Mouse (Mus musculus): ENCODE results near the gene Aadac. TPM values are rescaled to one million over a fixed set of nuclear protein-coding genes. Genes with fewer than 3 reads are reported as not detected.

Gene Aadac
- polyA plus RNA-seq, 1 experiment from 2014 or later: not detected

DNA sequence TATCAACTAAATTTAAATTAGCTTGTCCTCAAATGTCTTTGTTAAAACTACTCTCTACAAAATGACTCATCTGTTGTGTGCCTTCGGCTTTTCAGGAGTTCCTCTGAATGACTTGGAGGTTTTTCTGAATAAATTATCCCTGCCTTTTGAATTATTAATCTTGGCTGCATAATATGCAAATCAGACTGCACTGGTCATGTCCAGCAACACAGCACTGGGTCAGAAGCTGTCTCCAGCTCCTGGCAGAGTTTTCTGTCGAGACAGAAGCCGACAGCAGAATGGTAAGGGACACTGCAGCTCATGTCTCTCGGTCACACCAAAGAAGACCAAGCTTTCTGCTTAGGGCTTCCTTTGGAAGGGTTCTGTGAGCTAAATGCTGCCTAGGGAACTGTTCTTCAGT, 56.1 kb downstream of the Aadac start, which contains the start of gene Sucnr1:
Sucnr1 (plus strand) TSS at position 222 of the 400 bp plus-strand sequence.
- Histone ChIP-seq H3K4me3 (no peak within 1 kb of the TSS), H3K36me3 (no peaks in the 10 kb centered on the region), H3K4me2 (replicated peaks) (0 out of 2 replicates have a peak within 1 kb of the TSS, but pooled peaks have one; percentile 19), H3K27ac (0 out of 2 replicates have a peak within 1 kb of the TSS, but pooled peaks have one; percentile 48), H3K9ac (no peak within 1 kb of the TSS), H3K27me3 (no peaks in the 10 kb centered on the region), H3K4me1 (peaks cover 10% of the 10 kb centered on the region; the same call in 1 of the 2 replicates), H3K9me3 (replicated peaks) (no peaks in the 10 kb centered on the region)
- ATAC-seq (ENCODE audit: low FRiP score): peak; percentile 84
- WGBS: 39% methylated on average over 4 of the region's 4 CpGs

DNA sequence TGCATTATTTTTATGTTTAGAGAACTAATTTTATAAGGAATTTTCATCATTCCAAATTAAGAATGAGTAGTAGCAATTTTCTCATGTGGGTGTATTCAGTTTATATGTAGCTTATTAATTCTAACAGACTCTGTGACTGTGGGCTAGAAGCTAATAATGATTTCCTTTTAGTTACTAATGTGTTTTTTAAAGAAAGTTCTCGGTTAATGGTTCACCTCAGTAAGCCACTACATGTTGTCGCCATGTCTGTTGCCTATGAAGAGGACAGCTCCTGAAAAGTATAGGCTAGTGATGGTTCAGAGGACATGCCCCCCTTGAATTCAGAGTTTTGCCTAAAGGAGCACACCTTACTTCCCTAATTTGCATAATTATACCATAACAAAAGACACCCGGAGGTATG, 57.2 kb downstream of the Aadac start:
- H3K4me2 ChIP-seq (replicated peaks): no peak overlapping the region
- no peaks in the 10 kb centered on the region for H3K9me3 ChIP-seq (replicated peaks)
- no peak overlapping the region for H3K4me3 ChIP-seq
- H3K36me3 ChIP-seq: no peaks in the 10 kb centered on the region
- no peak for ATAC-seq (ENCODE audit: low FRiP score)
- H3K9ac ChIP-seq: no peak overlapping the region
- H3K27ac ChIP-seq: no peak overlapping the region
- H3K27me3 ChIP-seq: no peaks in the 10 kb centered on the region
- H3K4me1 ChIP-seq: peaks cover 10% of the 10 kb centered on the region; the same call in 1 of the 2 replicates
- WGBS: 77% methylated on average over 3 of the region's 3 CpGs

DNA sequence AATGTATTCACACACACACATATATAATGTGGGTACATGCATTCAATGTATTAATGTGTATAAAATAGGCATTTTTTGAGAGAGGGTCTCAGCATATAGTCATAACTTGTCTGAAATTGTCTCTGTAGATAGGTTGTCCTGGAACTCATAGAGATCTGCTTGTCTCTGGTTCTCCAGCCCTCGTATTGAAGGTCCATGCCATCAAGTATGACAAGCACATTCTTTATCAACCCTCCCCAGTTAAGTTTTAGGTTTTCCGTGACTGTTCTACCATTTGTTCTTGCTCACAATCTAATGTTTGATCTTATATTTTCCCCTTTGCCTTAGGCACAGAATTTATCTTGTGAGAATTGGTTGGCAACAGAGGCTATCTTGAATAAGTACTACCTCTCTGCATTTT, 60.2 kb downstream of the Aadac start:
- peaks cover 5% of the 10 kb centered on the region; the same call in 1 of the 2 replicates for H3K4me1 ChIP-seq
- 84% methylated on average over 2 of the region's 2 CpGs for WGBS
- no peaks in the 10 kb centered on the region for H3K9me3 ChIP-seq (replicated peaks)
- H3K4me2 ChIP-seq (replicated peaks): no peak overlapping the region
- no peak overlapping the region for H3K27ac ChIP-seq
- ATAC-seq (ENCODE audit: low FRiP score): no peak
- H3K9ac ChIP-seq: no peak overlapping the region
- H3K27me3 ChIP-seq: no peaks in the 10 kb centered on the region
- H3K4me3 ChIP-seq: no peak overlapping the region
- H3K36me3 ChIP-seq: no peaks in the 10 kb centered on the region

Other genes starting within 250 kb of the Aadac start
- not detected in 2 replicates for gene Gm8298, start 164.7 kb upstream of the Aadac start, polyA plus RNA-seq (2016; fragmentation: Nextera tagmentation; extraction: Ambion mirVana)
- gene C130079G13Rik, start 100.5 kb upstream of the Aadac start, polyA plus RNA-seq (2016; fragmentation: Nextera tagmentation; extraction: Ambion mirVana): not detected in 2 replicates
- gene Aadacl2, start 19.0 kb upstream of the Aadac start, polyA plus RNA-seq (2016; fragmentation: Nextera tagmentation; extraction: Ambion mirVana): not detected in 2 replicates
- gene Sucnr1, start 56.2 kb downstream of the Aadac start, polyA plus RNA-seq (2016; fragmentation: Nextera tagmentation; extraction: Ambion mirVana): 0.20 TPM in 1 of 2 replicates, not detected in the other